Mouse (Mus musculus) layer of hippocampus, postnatal 25 days (tissue): ENCODE data around the gene Dglucy. TPM values are rescaled to one million over a fixed set of nuclear protein-coding genes. Genes with fewer than 3 reads are reported as not detected.
A peak's percentile ranks its signal among the peaks of the same experiment; 100 is the strongest.
"Not testable (repeated sequence)": the region's sequence is repeated elsewhere in the genome, so short reads cannot be mapped to it uniquely, and the experiment has no call there.

Experiments
- DNase-seq, 2 experiments: peaks; one replicate each; pipeline ENCODE4 v3.0.0; 2022; ENCODE audit warnings: mixed read lengths in 2 of 2, low spot score in 1 of 2; ENCODE audit errors: extremely low spot score in 1 of 2
- total RNA-seq, 2 experiments: library from RNA; stranded (reverse); gene quantifications; 2 replicates each; pipeline ENCODE4 v1.2.3; 2021

Gene Dglucy
- total RNA-seq, 2 experiments from 2014 or later, result 6.4 to 7.4 TPM

GRCm38 (mm10) chr12:100778276-100778933 is 452 bp upstream of the Dglucy start:
- DNase-seq, result no peak

GRCm38 (mm10) chr12:100780416-100780815 is 1.6 kb downstream of the Dglucy start:
- no peak for DNase-seq

GRCm38 (mm10) chr12:100781428-100782120 is 2.7 kb downstream of the Dglucy start:
- no peak for DNase-seq

GRCm38 (mm10) chr12:100784152-100784551 is 5.3 kb downstream of the Dglucy start:
- DNase-seq, result no peak

GRCm38 (mm10) chr12:100785344-100785743 is 6.5 kb downstream of the Dglucy start:
- no peak for DNase-seq

- no peak for DNase-seq
These were observed 11.2 kb downstream of the Dglucy start for GRCm38 (mm10) chr12:100789981-100790550.

GRCm38 (mm10) chr12:100791425-100791824 is 12.6 kb downstream of the Dglucy start:
- no peak for DNase-seq

GRCm38 (mm10) chr12:100794450-100795230 is 15.8 kb downstream of the Dglucy start:
- DNase-seq, result no peak

- DNase-seq, result no peak
These were observed 16.7 kb downstream of the Dglucy start for GRCm38 (mm10) chr12:100795390-100796036.

GRCm38 (mm10) chr12:100803391-100803790 is 24.5 kb downstream of the Dglucy start:
- not testable (repeated sequence) for DNase-seq

- no peak for DNase-seq
These were observed 28.4 kb downstream of the Dglucy start for GRCm38 (mm10) chr12:100807280-100807679.

GRCm38 (mm10) chr12:100808609-100809280 is 29.9 kb downstream of the Dglucy start:
- peak in 1 of 2 experiments; percentile 32 for DNase-seq

- DNase-seq, result no peak
These were observed 31.7 kb downstream of the Dglucy start for GRCm38 (mm10) chr12:100810542-100810941.

- no peak for DNase-seq
These were observed 35.0 kb downstream of the Dglucy start for GRCm38 (mm10) chr12:100813901-100814300.

- no peak for DNase-seq
These were observed 35.8 kb downstream of the Dglucy start for GRCm38 (mm10) chr12:100814671-100815070.

- no peak for DNase-seq
These were observed 38.0 kb downstream of the Dglucy start for GRCm38 (mm10) chr12:100816906-100817305.

GRCm38 (mm10) chr12:100819965-100820364 is 41.1 kb downstream of the Dglucy start:
- no peak for DNase-seq

GRCm38 (mm10) chr12:100831021-100831420 is 52.2 kb downstream of the Dglucy start:
- DNase-seq, result no peak

GRCm38 (mm10) chr12:100831629-100832325 is 52.9 kb downstream of the Dglucy start:
- DNase-seq, result no peak
